Mouse (Mus musculus) intestine, postnatal 0 days (tissue): Measurements from ENCODE around the gene Sec1. TPM values are rescaled to one million over a fixed set of nuclear protein-coding genes. Genes with fewer than 3 reads are reported as not detected.

ENCODE experiments used
- ATAC-seq: fragments of 200-750 bp; cut with Nextera tagmentation; 2 replicates; pipeline ENCODE4 v1.8.0; 2017; ENCODE audit warnings: mild to moderate bottlenecking, moderate TSS enrichment, moderate library complexity
- H3K27ac ChIP-seq: fragments of 300-500 bp; sonication (generic); 2 replicates; pipeline ENCODE4 v1.5.1; 2014; ENCODE audit warnings: mild to moderate bottlenecking, low read depth, low read length, moderate library complexity
- H3K27me3 ChIP-seq: fragments of 300-500 bp; sonication (generic); replicated peaks from 2 replicates; pipeline ENCODE4 v1.6.1; 2014; ENCODE audit warnings: low read length, mixed read lengths; ENCODE audit not compliant: control insufficient read depth, insufficient read depth
- H3K36me3 ChIP-seq: fragments of 300-500 bp; sonication (generic); 2 replicates; pipeline ENCODE4 v1.6.1; 2014; ENCODE audit warnings: mild to moderate bottlenecking, moderate library complexity; ENCODE audit not compliant: control insufficient read depth, insufficient read depth
- H3K4me1 ChIP-seq: fragments of 300-500 bp; sonication (generic); replicated peaks from 2 replicates; pipeline ENCODE4 v1.6.1; 2014; ENCODE audit warnings: antibody characterized with exemption, low read length, mixed read lengths; ENCODE audit not compliant: control insufficient read depth, insufficient read depth
- H3K4me2 ChIP-seq: fragments of 300-500 bp; sonication (generic); replicated peaks from 2 replicates; pipeline ENCODE4 v1.6.1; 2014; ENCODE audit warnings: low read depth, mild to moderate bottlenecking, moderate library complexity
- H3K4me3 ChIP-seq: fragments of 300-500 bp; sonication (generic); 2 replicates; pipeline ENCODE4 v1.5.1; 2014; ENCODE audit warnings: low read depth, low read length
- H3K9ac ChIP-seq: fragments of 300-500 bp; sonication (generic); 2 replicates; pipeline ENCODE4 v1.6.1; 2014; ENCODE audit warnings: mild to moderate bottlenecking, low read depth, low read length
- H3K9me3 ChIP-seq: fragments of 300-500 bp; sonication (generic); 2 replicates; pipeline ENCODE4 v1.6.1; 2016; ENCODE audit warnings: mixed run types; ENCODE audit not compliant: control insufficient read depth
- CTCF ChIP-seq: sonication (generic); IDR thresholded peaks from 2 replicates; pipeline ENCODE4 v1.5.1; 2016; ENCODE audit warnings: low read depth, mild to moderate bottlenecking, control low read depth, antibody characterized with exemption, moderate library complexity
- WGBS: fragments of 180-500 bp; shearing (Covaris S2); extraction: QIAGEN DNeasy Blood & Tissue Kit; methylation state at CpG from one replicate; pipeline ENCODE4 v1.1.7; 2014; 5-methylcytosine and 5-hydroxymethylcytosine counted together
- polyA plus RNA-seq: library from polyadenylated mRNA; unstranded; fragments of >200 nt; fragmentation: Nextera tagmentation; extraction: Ambion mirVana; gene quantifications from 2 replicates; pipeline ENCODE4 v1.2.1, GENCODE M21; 2015

The Sec1 gene
- polyA plus RNA-seq, 1 experiment from 2014 or later = 0.08 TPM

DNA sequence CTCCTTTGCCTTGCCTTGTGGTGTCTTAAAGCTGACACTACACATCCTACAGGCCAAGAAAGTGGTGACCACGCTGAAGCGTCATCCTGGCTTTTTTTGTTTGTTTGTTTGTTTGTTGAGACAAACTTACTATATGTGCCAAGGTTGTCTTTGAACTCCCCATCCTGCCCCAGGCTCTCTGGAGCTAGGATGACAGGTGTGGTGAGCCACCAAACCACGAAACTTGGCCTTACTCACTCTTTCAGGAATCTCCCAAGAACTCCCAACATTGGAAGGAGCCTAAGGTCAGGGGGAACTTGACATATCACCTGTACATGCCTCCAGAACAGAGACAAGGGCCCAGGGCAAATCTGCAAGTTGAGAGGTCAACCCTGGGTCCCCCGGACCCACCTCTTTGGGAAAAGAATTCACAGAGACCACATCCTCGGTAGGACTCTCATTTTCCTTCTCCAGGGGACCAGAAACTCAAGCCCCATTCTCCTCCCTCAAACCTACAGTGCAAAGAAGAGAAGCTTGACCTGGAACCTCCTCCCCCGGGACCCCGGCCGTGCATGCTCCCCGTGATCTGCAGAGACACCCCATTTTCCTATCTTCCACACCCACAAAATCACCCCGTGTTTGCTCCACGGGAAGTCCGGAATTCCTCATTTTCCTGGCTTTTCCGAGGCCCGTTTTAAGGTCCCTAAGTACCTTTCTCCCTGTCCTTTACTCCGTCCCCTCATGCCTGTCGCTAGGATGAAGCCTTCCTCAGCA, 51.5 kb downstream of the Sec1 start:
- no peaks in the 10 kb centered on the region for H3K36me3 ChIP-seq
- H3K9me3 ChIP-seq = no peaks in the 10 kb centered on the region
- H3K4me1 ChIP-seq = no peaks in the 10 kb centered on the region
- 42% methylated on average over 16 of the region's 16 CpGs for WGBS
- 0 out of 2 replicates have a peak overlapping the region, but pooled peaks have one; percentile 19 for H3K9ac ChIP-seq
- H3K27ac ChIP-seq = peak overlapping the region; percentile 51; the same call in 1 of the 2 replicates
- no peak for TF ChIP-seq CTCF
- H3K27me3 ChIP-seq = peaks cover 43% of the 10 kb centered on the region; the same call in 1 of the 2 replicates
- no peak for ATAC-seq
- H3K4me2 ChIP-seq = peak overlapping the region; percentile 56
- H3K4me3 ChIP-seq = peak overlapping the region; percentile 25

DNA sequence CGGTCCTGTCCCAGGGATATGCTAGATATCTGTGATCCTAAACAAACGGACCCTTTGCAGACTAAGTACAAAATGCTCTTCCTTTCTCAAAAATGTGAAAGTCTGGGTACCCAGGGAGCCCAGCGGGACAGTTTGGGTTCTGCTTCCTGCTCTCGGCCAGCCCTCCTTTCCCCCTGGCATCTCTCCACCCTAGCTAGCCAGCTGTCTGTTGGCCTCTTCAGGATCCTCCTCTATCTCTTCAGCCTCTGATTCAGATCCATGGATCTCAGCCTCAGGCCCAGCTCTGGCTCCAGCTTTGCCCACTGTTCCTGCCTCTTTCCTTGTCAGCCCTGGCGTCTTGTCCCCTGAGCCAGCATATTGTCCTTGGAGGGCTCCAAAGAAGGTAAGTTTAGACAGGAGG, 52.1 kb downstream of the Sec1 start:
- peaks cover 43% of the 10 kb centered on the region; the same call in 1 of the 2 replicates for H3K27me3 ChIP-seq
- WGBS = 62% methylated on average over 5 of the region's 5 CpGs
- TF ChIP-seq CTCF = no peak
- no peak overlapping the region for H3K9ac ChIP-seq
- H3K9me3 ChIP-seq = no peaks in the 10 kb centered on the region
- H3K36me3 ChIP-seq = no peaks in the 10 kb centered on the region
- no peak for ATAC-seq
- peak overlapping the region; percentile 2; the same call in 1 of the 2 replicates for H3K4me3 ChIP-seq
- H3K4me2 ChIP-seq = peak overlapping the region; percentile 35
- no peaks in the 10 kb centered on the region for H3K4me1 ChIP-seq
- no peak overlapping the region for H3K27ac ChIP-seq

DNA sequence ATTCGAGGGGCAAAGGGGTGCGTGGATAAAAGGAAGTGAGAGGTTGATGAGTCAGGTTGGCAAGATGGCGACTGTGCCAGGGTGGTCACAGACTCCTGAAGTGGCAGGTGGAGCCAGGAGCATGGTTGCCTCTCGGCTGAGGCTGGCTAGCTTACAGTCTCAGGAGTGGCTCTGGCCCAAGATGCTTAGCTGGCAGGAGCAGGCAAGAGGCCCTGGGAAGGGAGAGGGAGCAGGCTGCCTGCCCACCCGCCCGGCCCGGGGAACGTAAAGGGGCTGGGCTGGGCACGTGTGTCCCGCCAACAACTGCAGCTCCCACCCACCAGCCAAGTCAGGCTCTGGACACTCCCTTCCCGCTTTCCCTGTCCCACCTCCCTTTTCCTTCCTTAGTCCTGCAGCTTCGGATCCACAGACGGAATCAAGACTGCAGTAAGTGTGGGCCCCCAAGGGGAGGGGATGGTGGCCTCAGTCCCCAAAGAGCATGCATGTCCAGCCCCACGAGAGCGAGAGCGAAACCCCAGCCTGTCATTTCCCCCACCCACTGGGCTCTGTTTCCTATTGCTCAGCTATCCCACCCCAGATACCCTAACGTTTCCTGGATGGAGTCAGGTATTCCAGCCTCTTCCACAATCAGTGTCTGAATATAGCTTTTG, 52.7 kb downstream of the Sec1 start:
- peak overlapping the region; percentile 35 for H3K4me2 ChIP-seq
- no peak for ATAC-seq
- H3K4me3 ChIP-seq = peak overlapping the region; percentile 2; the same call in 1 of the 2 replicates
- TF ChIP-seq CTCF = no peak
- WGBS = 51% methylated on average over 17 of the region's 17 CpGs
- H3K9ac ChIP-seq = no peak overlapping the region
- no peaks in the 10 kb centered on the region for H3K4me1 ChIP-seq
- no peak overlapping the region for H3K27ac ChIP-seq
- H3K9me3 ChIP-seq = no peaks in the 10 kb centered on the region
- peaks cover 43% of the 10 kb centered on the region; the same call in 1 of the 2 replicates for H3K27me3 ChIP-seq
- 0 out of 2 replicates have a peak, but pooled peaks cover 2% of the 10 kb centered on the region for H3K36me3 ChIP-seq

DNA sequence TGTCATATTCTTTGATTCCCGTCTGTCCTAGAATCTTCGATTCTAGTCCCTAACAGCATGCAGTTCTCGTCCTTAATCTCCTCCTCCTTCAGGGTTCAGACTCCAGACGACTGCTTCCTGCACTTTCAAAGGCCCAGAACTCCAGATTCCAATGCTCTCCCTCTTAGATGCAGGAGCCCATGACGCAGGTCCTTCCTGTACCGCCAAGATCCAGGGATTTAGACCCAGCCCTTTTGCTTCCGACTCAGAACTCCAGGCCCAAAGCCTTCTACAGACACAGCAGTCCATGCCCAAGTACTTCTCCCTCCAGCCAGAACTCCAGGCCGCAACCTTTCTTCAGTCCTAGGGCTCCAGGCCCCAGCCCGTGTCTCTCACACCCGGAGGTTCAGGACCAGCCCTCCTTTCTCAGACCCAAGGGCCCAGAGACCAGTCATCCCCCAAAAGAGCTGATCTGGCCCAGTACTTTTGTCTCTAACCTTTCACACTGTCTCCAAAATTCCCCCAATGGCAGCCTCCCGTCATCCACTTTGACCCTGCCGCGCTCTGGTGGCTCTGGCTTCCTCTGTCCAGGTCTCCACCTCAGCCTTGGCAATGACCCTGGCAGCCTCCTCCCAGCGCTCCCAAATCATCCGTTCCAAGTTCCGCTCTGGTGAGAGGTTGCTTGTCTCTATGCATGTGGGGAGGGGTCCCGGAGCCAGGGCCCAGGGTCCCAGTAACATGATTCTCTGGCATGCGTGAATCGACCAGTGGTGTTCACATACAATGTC, 53.8 kb downstream of the Sec1 start:
- WGBS = 85% methylated on average over 19 of the region's 19 CpGs
- Histone ChIP-seq H3K4me1 (no peaks in the 10 kb centered on the region), H3K4me2 (no peak overlapping the region), H3K4me3 (no peak overlapping the region), H3K27me3 (peaks cover 43% of the 10 kb centered on the region; the same call in 1 of the 2 replicates), H3K9me3 (no peaks in the 10 kb centered on the region), H3K27ac (no peak overlapping the region), H3K9ac (no peak overlapping the region), H3K36me3 (0 out of 2 replicates have a peak, but pooled peaks cover 2% of the 10 kb centered on the region)
- no peak for ATAC-seq
- TF ChIP-seq CTCF = no peak

DNA sequence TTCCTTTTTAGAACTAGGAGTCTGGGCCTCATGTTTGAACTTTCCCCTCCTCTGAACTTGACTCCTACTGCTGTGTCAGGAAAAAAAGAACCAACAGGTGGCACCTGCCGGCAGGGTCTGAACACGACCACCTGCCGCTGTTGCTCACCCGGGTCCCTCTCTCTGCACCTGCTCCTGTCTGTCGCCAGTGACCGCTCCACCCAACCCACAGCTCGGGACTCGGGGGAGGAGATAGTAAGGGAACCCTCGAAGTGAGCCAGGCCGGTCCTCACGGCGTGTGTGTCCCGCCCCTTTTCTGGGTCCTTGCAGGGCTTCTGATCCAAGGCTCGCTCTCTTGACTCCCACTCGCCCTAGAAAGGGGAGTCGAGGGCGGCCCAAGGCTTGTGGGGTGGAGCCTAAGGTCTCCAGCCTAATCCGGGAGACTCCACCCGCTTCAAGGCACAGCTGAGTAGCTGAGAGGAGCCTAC, 54.6 kb downstream of the Sec1 start, which contains the start of gene Mamstr:
Gene Mamstr, plus strand, starts transcription at position 417 of the 467 bp plus-strand sequence.
- peaks cover 38% of the 10 kb centered on the region; the same call in 1 of the 2 replicates for H3K27me3 ChIP-seq
- H3K4me2 ChIP-seq = no peak within 1 kb of the TSS
- 0 out of 2 replicates have a peak, but pooled peaks cover 2% of the 10 kb centered on the region for H3K36me3 ChIP-seq
- no peak within 1 kb of the TSS for H3K9ac ChIP-seq
- no peaks in the 10 kb centered on the region for H3K9me3 ChIP-seq
- no peak for TF ChIP-seq CTCF
- no peaks in the 10 kb centered on the region for H3K4me1 ChIP-seq
- no peak within 1 kb of the TSS for H3K4me3 ChIP-seq
- no peak within 1 kb of the TSS for H3K27ac ChIP-seq
- 46% methylated on average over 19 of the region's 19 CpGs for WGBS
- no peak for ATAC-seq
